Mouse (Mus musculus) T-helper 1 cell (primary cell): ENCODE results near the gene Slc44a4.
"Not testable (repeated sequence)": the region's sequence is repeated elsewhere in the genome, so short reads cannot be mapped to it uniquely, and the experiment has no call there.

Experiments
- in situ Hi-C: fragments of 300-600 bp; cut with MboI, MseI; formaldehyde crosslinking; loops from one replicate; pipeline ENCODE4 v1.15.1; 2025; ENCODE audit warnings: high pct_unique_total_duplicates

Gene Slc44a4

GRCm38 (mm10) chr17:34959881-34960515 lies 45.7 kb downstream of the Slc44a4 start:
- in situ Hi-C loops = no loop called here

GRCm38 (mm10) chr17:34960702-34961493 lies 46.6 kb downstream of the Slc44a4 start:
- in situ Hi-C loops = no loop called here

- in situ Hi-C loops = no loop called here
Observed at GRCm38 (mm10) chr17:34962125-34962524, 47.9 kb downstream of the Slc44a4 start.

GRCm38 (mm10) chr17:34962841-34963240 lies 48.6 kb downstream of the Slc44a4 start:
- in situ Hi-C loops = no loop called here

- in situ Hi-C loops = no loop called here
Observed at GRCm38 (mm10) chr17:34964640-34965049, 50.4 kb downstream of the Slc44a4 start.

GRCm38 (mm10) chr17:34965627-34966026 lies 51.4 kb downstream of the Slc44a4 start:
- in situ Hi-C loops = no loop called here

GRCm38 (mm10) chr17:34969822-34970221 lies 55.6 kb downstream of the Slc44a4 start, which contains the start of gene Gm20481:
TSS of gene Gm20481 (plus strand) at chr17:34969912.
- in situ Hi-C loops = not testable (repeated sequence)

- in situ Hi-C loops = not testable (repeated sequence)
Observed at GRCm38 (mm10) chr17:34970850-34971249, 56.6 kb downstream of the Slc44a4 start.

GRCm38 (mm10) chr17:34971694-34972068 lies 57.4 kb downstream of the Slc44a4 start:
- in situ Hi-C loops = not testable (repeated sequence)

- in situ Hi-C loops = not testable (repeated sequence)
Observed at GRCm38 (mm10) chr17:34972069-34972749, 57.9 kb downstream of the Slc44a4 start, which contains the start of the genes Hspa1a and Hspa1l. TSS of gene Hspa1a (minus strand) at chr17:34972156. TSS of gene Hspa1l (plus strand) at chr17:34972703.

GRCm38 (mm10) chr17:34975581-34976492 lies 61.6 kb downstream of the Slc44a4 start:
- in situ Hi-C loops = no loop called here

- in situ Hi-C loops = no loop called here
Observed at GRCm38 (mm10) chr17:34977000-34977399, 62.7 kb downstream of the Slc44a4 start.

- in situ Hi-C loops = no loop called here
Observed at GRCm38 (mm10) chr17:34978239-34978638, 64.0 kb downstream of the Slc44a4 start.

- in situ Hi-C loops = no loop called here
Observed at GRCm38 (mm10) chr17:34979631-34980030, 65.4 kb downstream of the Slc44a4 start.
